Mouse (Mus musculus) cerebellum, adult 2 months (tissue): ENCODE data around the gene Shld2.

Source experiments
- CTCF ChIP-seq: fragments of 200-500 bp; IDR thresholded peaks from 2 replicates; pipeline ENCODE4 v1.5.1; 2011; ENCODE audit warnings: low read depth, mild to moderate bottlenecking, control low read depth, low read length, moderate library complexity, borderline replicate concordance; ENCODE audit not compliant: insufficient read depth
- POLR2A ChIP-seq: fragments of 200-500 bp; IDR thresholded peaks from 2 replicates; pipeline ENCODE4 v1.6.1; 2011; ENCODE audit warnings: low read length, control low read depth, borderline replicate concordance; ENCODE audit not compliant: insufficient read depth

- no peak for TF ChIP-seq POLR2A
- no peak for TF ChIP-seq CTCF
These were observed 20.4 kb upstream of the Shld2 start for GRCm38 (mm10) chr14:34330657-34331158.
